In genomic region chrX:113810369-113810768, GRCm38 (mm10) we compare ENCODE assay signal across 22 mouse cellular contexts.
"Had no signal": no experiment of that assay in that cellular context is flagged by ENCODE, and none has a peak within 500 bp of the region (broad histone marks: within the 10 kb centered on the region; RNA-seq: fewer than 3 reads in every experiment).

No protein-coding gene starts in this region.

- ATAC-seq: intestine, embryonic 16.5 days; liver, embryonic 12.5 days had no signal

- H3K27ac ChIP-seq: layer of hippocampus, adult 2 months; limb, embryonic 10.5 days; limb, embryonic 13.5 days; liver, embryonic 12.5 days; liver, embryonic 15.5 days; lung, embryonic 15.5 days; midbrain, embryonic 10.5 days; neural tube, embryonic 13.5 days had no signal

- DNase-seq: kidney, adult 18-20 months; kidney, adult 9 months; kidney, postnatal 25 days; layer of hippocampus, adult 9-11 months; liver; lung, adult 18-20 months; lung, postnatal 10 days; lung, postnatal 36 days; right cerebral cortex, postnatal 25 days; spleen, adult 18-20 months; thymus, adult 18-20 months; thymus, postnatal 36 days had no signal

- H3K36me3 ChIP-seq: limb, embryonic 10.5 days; limb, embryonic 13.5 days; liver, embryonic 12.5 days; liver, embryonic 15.5 days; lung, embryonic 15.5 days; midbrain, embryonic 10.5 days; neural tube, embryonic 13.5 days had no signal

- H3K4me1 ChIP-seq: limb, embryonic 10.5 days; limb, embryonic 13.5 days; liver, embryonic 12.5 days; liver, embryonic 15.5 days; lung, embryonic 15.5 days; megakaryocyte, embryonic 14.5 days; midbrain, embryonic 10.5 days; neural tube, embryonic 13.5 days had no signal

- H3K27me3 ChIP-seq: limb, embryonic 13.5 days; liver, embryonic 12.5 days; liver, embryonic 15.5 days; lung, embryonic 15.5 days; megakaryocyte, embryonic 14.5 days; neural tube, embryonic 13.5 days had no signal

- H3K9ac ChIP-seq: limb, embryonic 13.5 days; liver, embryonic 12.5 days; liver, embryonic 15.5 days; lung, embryonic 15.5 days; neural tube, embryonic 13.5 days had no signal

- H3K4me3 ChIP-seq: layer of hippocampus, adult 2 months; limb, embryonic 10.5 days; limb, embryonic 13.5 days; liver, embryonic 12.5 days; liver, embryonic 15.5 days; lung, embryonic 15.5 days; megakaryocyte, embryonic 14.5 days; midbrain, embryonic 10.5 days; neural tube, embryonic 13.5 days had no signal

- H3K4me2 ChIP-seq: limb, embryonic 13.5 days; liver, embryonic 12.5 days; liver, embryonic 15.5 days; lung, embryonic 15.5 days; neural tube, embryonic 13.5 days had no signal

- H3K9me3 ChIP-seq: limb, embryonic 10.5 days; limb, embryonic 13.5 days; liver, embryonic 12.5 days; liver, embryonic 15.5 days; lung, embryonic 15.5 days; megakaryocyte, embryonic 14.5 days; midbrain, embryonic 10.5 days; neural tube, embryonic 13.5 days had no signal
